In genomic region chr2:178584970-178585566, GRCm38 (mm10) we compare ENCODE assay signal across 20 mouse cellular contexts.
A peak's percentile ranks its signal among the peaks of the same experiment; 100 is the strongest.
DNase-seq lines count a peak whose midpoint lies in the region; ATAC-seq and TF ChIP-seq lines count a peak whose summit lies in the region.
"Had no signal": no experiment of that assay in that cellular context is flagged by ENCODE, and none has a peak within 500 bp of the region (broad histone marks: within the 10 kb centered on the region; RNA-seq: fewer than 3 reads in every experiment).

No protein-coding gene starts in this region.

- no peaks in the 10 kb centered on the region for H3K4me1 ChIP-seq in lung, embryonic 14.5 days (ENCODE audit: insufficient read depth)
- no peaks in the 10 kb centered on the region for H3K4me1 ChIP-seq in lung, adult 2 months (ENCODE audit: control insufficient read depth, insufficient read depth, low read length)
- 0 out of 2 replicates have a peak, but pooled peaks cover 4% of the 10 kb centered on the region for H3K4me1 ChIP-seq in liver, embryonic 11.5 days (replicated peaks; ENCODE audit: control insufficient read depth, insufficient read depth, low read length)
- H3K4me1 ChIP-seq in liver, postnatal 0 days (ENCODE audit: insufficient read depth): peaks cover 6% of the 10 kb centered on the region; the same call in 1 of the 2 replicates
- H3K4me1 ChIP-seq: forebrain, embryonic 12.5 days had no signal

- peak; percentile 39 for DNase-seq in adrenal gland, adult 2 months
- no peak for DNase-seq in adrenal gland, postnatal 25 days
- DNase-seq in lung, embryonic 14.5 days: no peak
- no peak for DNase-seq in lung, adult 2 months
- DNase-seq in liver, embryonic 11.5 days (ENCODE audit: low spot score): no peak
- no peak for DNase-seq in liver, postnatal 0 days
- DNase-seq in layer of hippocampus, postnatal 36 days: no peak
- DNase-seq in kidney, postnatal 4 days: no peak
- DNase-seq: cerebellum, adult 9-10 months; kidney, adult 8-10 months; kidney, postnatal 10 days; lung, postnatal 4 days; right cerebral cortex, postnatal 14 days; spleen, adult 18-20 months had no signal

- peak; percentile 56; the same call in 1 of the 2 replicates for ATAC-seq in lung, embryonic 14.5 days (ENCODE audit: insufficient read depth)
- ATAC-seq in liver, embryonic 11.5 days (replicated peaks; ENCODE audit: low FRiP score): peak; percentile 51
- peak; percentile 61; the same call in 1 of the 2 replicates for ATAC-seq in liver, postnatal 0 days
- ATAC-seq: midbrain, embryonic 15.5 days had no signal

- 55% methylated on average over 5 of the region's 5 CpGs for WGBS in lung, embryonic 14.5 days
- WGBS in lung, adult 2 months: 75% methylated on average over 5 of the region's 5 CpGs
- 75% methylated on average over 5 of the region's 5 CpGs for WGBS in liver, embryonic 11.5 days
- 74% methylated on average over 5 of the region's 5 CpGs for WGBS in liver, postnatal 0 days (ENCODE audit: insufficient replicate concordance)

- H3K9me3 ChIP-seq in lung, embryonic 14.5 days (ENCODE audit: low read depth, low read length): no peaks in the 10 kb centered on the region
- H3K9me3 ChIP-seq in liver, embryonic 11.5 days (ENCODE audit: control insufficient read depth, low read length): no peaks in the 10 kb centered on the region
- no peaks in the 10 kb centered on the region for H3K9me3 ChIP-seq in liver, postnatal 0 days (ENCODE audit: low read length)
- H3K9me3 ChIP-seq: forebrain, embryonic 12.5 days; hindbrain, embryonic 13.5 days; limb, embryonic 12.5 days; midbrain, embryonic 15.5 days; neural tube, embryonic 13.5 days had no signal

- TF ChIP-seq CTCF in lung, embryonic 14.5 days (IDR thresholded peaks at IDR 0.05; ENCODE audit: low read depth): no peak
- TF ChIP-seq CTCF in lung, adult 2 months (IDR thresholded peaks at IDR 0.05; ENCODE audit: insufficient read depth, low read length): no peak
- no peak for TF ChIP-seq CTCF in liver, postnatal 0 days (IDR thresholded peaks at IDR 0.05; ENCODE audit: low read depth)

- H3K4me3 ChIP-seq in lung, embryonic 14.5 days (ENCODE audit: low read depth, low read length): no peak overlapping the region
- H3K4me3 ChIP-seq in lung, adult 2 months (replicated peaks; ENCODE audit: extremely low read depth, low read depth, low read length): no peak overlapping the region
- H3K4me3 ChIP-seq in liver, embryonic 11.5 days (ENCODE audit: low read depth, low read length): no peak overlapping the region
- no peak overlapping the region for H3K4me3 ChIP-seq in liver, postnatal 0 days (ENCODE audit: low read depth, low read length)
- H3K4me3 ChIP-seq: forebrain, embryonic 12.5 days; hindbrain, embryonic 13.5 days; limb, embryonic 12.5 days; midbrain, embryonic 15.5 days; myocyte; neural tube, embryonic 13.5 days had no signal

- no peak for TF ChIP-seq EP300 in liver, postnatal 0 days (IDR thresholded peaks at IDR 0.05; ENCODE audit: low read depth)

- 0 out of 2 replicates have a peak, but pooled peaks cover 4% of the 10 kb centered on the region for H3K27me3 ChIP-seq in lung, embryonic 14.5 days (ENCODE audit: insufficient read depth, low read length)
- H3K27me3 ChIP-seq in liver, embryonic 11.5 days (replicated peaks; ENCODE audit: control insufficient read depth, insufficient read depth, low read length): no peaks in the 10 kb centered on the region
- H3K27me3 ChIP-seq in liver, postnatal 0 days (ENCODE audit: insufficient read depth, low read length): no peaks in the 10 kb centered on the region
- H3K27me3 ChIP-seq: forebrain, embryonic 12.5 days; hindbrain, embryonic 13.5 days; limb, embryonic 12.5 days; midbrain, embryonic 15.5 days; neural tube, embryonic 13.5 days had no signal

- H3K9ac ChIP-seq in lung, embryonic 14.5 days: no peak overlapping the region
- H3K9ac ChIP-seq in liver, embryonic 11.5 days (ENCODE audit: low read depth, low read length): no peak overlapping the region
- H3K9ac ChIP-seq in liver, postnatal 0 days (replicated peaks): no peak overlapping the region
- H3K9ac ChIP-seq: forebrain, embryonic 12.5 days; hindbrain, embryonic 13.5 days; limb, embryonic 12.5 days; midbrain, embryonic 15.5 days; neural tube, embryonic 13.5 days had no signal

- H3K4me2 ChIP-seq in lung, embryonic 14.5 days: no peak overlapping the region
- no peak overlapping the region for H3K4me2 ChIP-seq in liver, embryonic 11.5 days
- H3K4me2 ChIP-seq in liver, postnatal 0 days (ENCODE audit: low read depth, low read length): no peak overlapping the region
- H3K4me2 ChIP-seq: forebrain, embryonic 12.5 days; hindbrain, embryonic 13.5 days; limb, embryonic 12.5 days; midbrain, embryonic 15.5 days; neural tube, embryonic 13.5 days had no signal

- TF ChIP-seq POLR2A in lung, adult 2 months (IDR thresholded peaks at IDR 0.05; ENCODE audit: borderline replicate concordance, extremely low read depth, low read depth, low read length): no peak

- H3K36me3 ChIP-seq in lung, embryonic 14.5 days (ENCODE audit: insufficient read depth): no peaks in the 10 kb centered on the region
- H3K36me3 ChIP-seq in liver, embryonic 11.5 days (ENCODE audit: control insufficient read depth, insufficient read depth, low read length): no peaks in the 10 kb centered on the region
- H3K36me3 ChIP-seq in liver, postnatal 0 days (replicated peaks; ENCODE audit: insufficient read depth, low read length): no peaks in the 10 kb centered on the region
- H3K36me3 ChIP-seq: forebrain, embryonic 12.5 days; hindbrain, embryonic 13.5 days; limb, embryonic 12.5 days; midbrain, embryonic 15.5 days; neural tube, embryonic 13.5 days had no signal

- H3K27ac ChIP-seq in lung, embryonic 14.5 days (ENCODE audit: low read depth): no peak overlapping the region
- H3K27ac ChIP-seq in liver, embryonic 11.5 days (ENCODE audit: low read depth, low read length): no peak overlapping the region
- no peak overlapping the region for H3K27ac ChIP-seq in liver, postnatal 0 days (ENCODE audit: low read depth)
- H3K27ac ChIP-seq: forebrain, embryonic 12.5 days; hindbrain, embryonic 13.5 days; limb, embryonic 12.5 days; midbrain, embryonic 15.5 days; neural tube, embryonic 13.5 days had no signal
